Mouse (Mus musculus) thymus, postnatal 0 days (tissue): ENCODE data around the gene Zfp607a. TPM values are rescaled to one million over a fixed set of nuclear protein-coding genes. Genes with fewer than 3 reads are reported as not detected.
A peak's percentile ranks its signal among the peaks of the same experiment; 100 is the strongest.
"Not testable (repeated sequence)": the region's sequence is repeated elsewhere in the genome, so short reads cannot be mapped to it uniquely, and the experiment has no call there.

Source experiments
- DNase-seq: peaks from one replicate; pipeline ENCODE4 v3.0.0-alpha.2; 2015; ENCODE audit warnings: low spot score
- polyA plus RNA-seq: library from polyadenylated mRNA; unstranded; fragments of >200 nt; fragmentation: Nextera tagmentation; extraction: Ambion mirVana; gene quantifications from 2 replicates; pipeline ENCODE4 v1.2.1, GENCODE M21; 2015

Zfp607a gene
- polyA plus RNA-seq, result 4.1 and 4.7 TPM in 2 replicates

DNA sequence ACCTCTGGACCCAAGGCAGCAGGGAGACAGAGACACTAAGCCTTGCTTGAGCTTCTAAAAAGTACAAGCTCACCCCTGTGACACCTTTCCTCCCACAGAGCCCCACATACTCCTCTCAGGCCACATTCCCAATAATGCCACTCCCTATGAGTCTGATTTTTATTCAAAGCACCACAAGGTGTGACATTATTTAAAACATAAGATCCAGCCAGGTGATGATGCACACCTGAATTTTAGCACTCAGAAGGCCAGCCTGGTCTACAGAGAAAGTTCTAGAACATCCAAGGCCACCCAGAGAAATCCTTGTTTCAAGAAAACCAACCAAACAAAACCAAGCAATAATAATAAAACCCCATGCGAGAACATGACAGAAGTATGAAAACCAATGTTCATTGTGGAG is at the start of gene Zfp607a:
Gene Zfp607a (plus strand): TSS at position 301 of the 400 bp plus-strand sequence.
- DNase-seq, result no peak

DNA sequence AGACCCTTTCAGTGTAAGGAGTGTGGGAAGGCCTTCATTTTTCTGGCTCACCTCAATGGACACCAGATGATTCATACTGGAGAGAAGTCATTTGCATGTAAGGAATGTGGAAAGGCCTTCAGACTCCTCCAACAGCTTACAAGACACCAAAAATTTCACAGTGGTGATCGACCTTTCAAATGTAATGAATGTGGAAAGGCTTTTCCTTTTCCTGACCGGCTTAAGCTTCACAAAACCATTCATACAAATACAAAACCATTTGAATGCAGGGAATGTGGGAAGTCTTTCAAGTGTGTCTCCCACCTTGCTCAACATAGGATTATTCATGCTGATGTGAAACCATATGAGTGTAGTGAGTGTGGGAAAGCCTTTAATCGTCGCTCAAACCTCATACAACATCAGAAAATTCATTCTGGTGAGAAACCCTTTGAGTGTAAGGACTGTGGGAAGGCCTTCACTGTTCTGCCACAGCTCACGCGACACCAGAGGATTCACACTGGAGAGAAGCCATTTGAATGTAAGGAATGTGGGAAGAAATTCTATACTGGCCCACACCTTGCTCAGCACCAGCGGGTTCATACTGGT is 38.7 kb upstream of the Zfp607a start:
- no peak for DNase-seq

DNA sequence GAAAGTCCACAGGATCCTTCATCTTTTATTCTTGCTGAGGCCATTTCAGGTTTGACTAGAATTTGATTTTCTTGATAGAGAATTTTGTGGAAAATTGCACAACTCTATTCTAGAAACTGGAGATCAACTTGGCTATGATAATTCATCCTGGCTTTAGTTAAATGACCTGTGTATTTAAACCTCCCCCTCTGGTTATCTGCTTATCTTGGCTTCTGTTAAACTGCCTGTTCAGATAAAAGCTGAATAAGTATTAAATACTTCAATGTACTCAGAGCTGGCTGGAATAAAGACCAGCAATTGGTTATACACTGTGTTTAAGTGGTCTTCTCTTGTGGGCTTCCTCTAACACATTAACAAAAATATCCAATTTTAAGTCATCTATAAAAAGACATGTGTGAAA is 34.7 kb upstream of the Zfp607a start:
- DNase-seq, result no peak

DNA sequence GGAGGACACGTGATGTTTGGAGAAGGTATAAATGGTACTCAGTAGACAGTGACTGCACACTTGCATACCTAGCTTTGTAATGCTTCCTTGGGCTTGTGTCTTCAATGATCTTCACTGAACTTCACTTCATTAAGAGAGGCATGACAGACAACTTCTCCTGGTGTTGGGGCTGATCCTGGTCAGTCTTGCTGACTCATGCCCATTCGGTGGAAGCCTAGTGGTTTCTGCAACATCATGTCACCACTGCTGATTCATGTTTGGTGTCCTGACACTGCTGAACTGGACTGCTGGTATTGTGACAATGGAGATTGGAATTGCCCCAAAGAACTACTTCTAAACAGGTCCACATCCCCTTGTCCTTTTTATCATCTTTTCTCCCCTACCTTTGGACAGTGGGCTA is 23.2 kb upstream of the Zfp607a start:
- DNase-seq, result no peak

DNA sequence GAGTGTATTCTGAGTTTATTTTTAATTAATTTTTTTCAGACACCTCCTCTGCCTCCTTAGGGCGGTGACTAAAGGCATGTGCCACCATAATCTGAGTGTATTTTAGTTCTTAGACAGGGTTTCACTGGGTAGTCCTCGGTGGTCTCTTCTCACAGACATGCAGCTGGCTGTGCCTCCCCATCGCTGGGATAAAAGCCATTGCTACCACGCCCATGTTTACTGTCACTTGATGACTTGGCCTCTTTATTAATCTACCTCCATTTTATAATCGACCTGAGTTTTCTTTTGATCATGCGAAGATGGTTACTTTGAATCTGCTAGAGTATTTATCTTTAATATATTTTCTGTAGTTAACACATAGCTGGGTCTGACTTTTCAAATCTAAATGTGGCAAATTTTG is 19.4 kb upstream of the Zfp607a start:
- DNase-seq, result no peak

DNA sequence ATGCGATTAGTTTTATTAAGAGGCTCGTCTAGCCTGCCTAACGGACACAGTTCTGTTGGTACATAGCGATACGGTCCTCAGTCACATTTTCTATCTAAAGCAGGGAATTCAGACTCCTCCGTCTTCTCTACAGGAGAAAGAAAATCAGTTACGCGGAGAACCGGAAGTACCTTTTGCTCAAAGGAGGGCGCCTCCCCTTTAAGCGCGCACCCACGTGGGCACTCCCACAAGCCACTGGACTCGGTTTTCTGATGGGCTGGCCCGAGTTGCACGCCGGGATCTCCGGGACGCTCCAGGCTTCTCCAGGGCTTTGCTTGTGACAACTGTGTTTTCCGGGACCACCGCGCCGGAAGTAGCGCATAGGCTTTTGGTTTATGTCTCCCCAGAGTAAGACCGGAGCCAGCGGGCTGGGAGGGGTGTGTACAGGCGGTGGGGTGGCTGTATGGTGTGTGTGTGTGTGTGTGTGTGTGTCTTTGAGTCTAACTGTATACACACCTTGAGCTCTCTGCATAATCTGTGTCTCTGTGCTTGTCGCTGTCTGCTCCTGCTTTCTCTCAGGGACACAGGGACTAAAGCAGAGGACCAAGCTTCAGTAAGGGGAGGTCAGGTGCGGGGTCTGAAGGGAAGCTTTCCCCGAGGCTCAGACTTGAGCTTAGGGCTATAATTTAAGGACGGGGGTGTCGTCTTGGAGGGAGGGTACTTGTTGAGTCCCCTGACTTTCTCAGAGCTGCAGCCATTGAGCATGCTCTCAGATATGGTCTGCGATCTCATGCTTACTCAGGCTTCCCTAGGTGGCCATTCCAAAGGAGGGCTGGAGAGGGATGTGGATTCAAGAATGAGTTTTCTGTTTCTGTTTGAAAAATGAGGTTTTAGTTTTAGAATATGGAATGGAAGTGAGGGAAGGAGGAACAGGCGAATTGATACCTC is 18.7 kb upstream of the Zfp607a start, which contains the start of gene Zfp59:
Gene Zfp59 (plus strand): TSS at position 285 of the 927 bp plus-strand sequence.
- peak; percentile 84 for DNase-seq

DNA sequence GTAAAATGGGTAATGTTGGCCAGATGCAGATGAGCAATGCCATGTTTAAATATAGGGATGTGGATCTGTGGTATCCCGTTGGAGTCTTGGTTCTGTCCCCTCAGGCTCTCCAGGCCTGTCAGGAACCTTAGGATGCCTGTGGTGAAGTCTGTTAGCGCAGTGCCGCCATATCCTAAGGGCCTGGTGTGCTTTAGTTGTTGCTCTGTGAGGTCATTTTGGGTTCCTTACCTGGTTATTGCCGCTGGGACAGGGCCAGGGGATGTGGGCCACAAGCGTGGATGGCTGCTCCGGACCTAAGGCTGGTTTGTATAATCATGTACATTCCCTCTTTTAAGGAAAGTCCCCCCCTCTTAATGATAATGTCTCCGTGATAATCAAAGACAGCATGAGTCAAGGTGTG is 17.7 kb upstream of the Zfp607a start:
- DNase-seq, result no peak

DNA sequence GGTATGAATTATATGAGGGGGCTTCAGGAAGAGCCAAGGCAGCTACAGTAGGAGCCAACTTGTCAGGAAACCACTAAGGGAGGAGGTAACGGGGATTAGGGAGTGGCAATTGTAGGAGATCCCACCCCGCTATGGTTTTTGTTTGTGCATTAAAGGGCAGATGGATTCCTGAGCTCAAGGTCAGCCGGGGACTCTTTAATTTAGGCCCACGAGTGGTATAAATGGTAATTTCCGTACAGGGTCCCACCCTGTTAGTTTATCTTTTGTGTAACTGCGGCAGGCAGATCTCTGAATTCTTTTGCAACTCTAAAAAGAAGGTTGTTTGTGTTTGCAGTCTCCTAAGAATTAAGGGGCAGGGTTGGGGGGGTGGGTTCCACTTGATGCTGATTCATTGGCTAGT is 17.2 kb upstream of the Zfp607a start:
- no peak for DNase-seq

DNA sequence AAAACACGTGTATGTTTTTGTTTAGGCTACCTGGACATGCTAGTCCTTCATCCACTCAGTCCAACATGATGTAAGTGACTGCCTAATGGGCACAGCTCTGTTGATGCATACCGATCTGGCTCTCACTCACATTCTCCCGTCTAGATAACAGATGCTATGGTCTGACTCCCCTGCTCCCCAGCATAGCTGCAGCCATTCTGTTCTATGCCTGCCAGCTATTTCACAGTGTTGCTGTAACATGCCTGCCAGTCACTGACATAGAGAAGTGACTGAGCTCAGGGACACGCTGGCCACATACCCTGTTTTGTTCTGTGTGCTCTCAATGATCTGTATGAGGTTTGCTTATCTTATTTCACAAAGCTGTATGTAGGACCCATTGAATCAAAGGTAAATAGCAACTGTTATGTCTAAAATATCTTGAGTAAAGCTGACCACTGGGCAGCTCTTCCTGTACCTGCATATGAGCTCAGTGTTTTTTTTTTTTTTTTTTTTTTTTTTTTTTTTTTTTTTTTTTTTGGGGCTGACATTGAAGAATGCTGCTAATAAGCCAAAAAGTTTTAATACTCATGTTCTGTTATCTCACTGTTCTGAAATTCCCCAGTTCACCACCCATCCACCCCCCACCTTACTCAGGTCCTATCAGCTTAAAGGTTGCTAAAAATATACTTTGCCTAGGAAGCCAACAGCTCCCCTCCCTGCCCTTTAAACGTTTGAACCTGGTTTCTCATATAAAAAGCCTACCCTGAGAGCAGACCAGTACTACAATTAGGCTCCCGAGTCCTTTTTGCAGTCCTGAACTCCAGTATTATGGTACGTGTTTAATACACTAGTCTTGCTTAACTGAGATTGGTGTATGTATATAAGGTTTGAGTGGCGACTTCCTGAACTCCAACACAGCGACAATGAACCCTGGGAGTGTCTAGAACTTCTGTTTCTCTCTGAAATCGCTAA is 2.2 kb downstream of the Zfp607a start:
- DNase-seq, result no peak

DNA sequence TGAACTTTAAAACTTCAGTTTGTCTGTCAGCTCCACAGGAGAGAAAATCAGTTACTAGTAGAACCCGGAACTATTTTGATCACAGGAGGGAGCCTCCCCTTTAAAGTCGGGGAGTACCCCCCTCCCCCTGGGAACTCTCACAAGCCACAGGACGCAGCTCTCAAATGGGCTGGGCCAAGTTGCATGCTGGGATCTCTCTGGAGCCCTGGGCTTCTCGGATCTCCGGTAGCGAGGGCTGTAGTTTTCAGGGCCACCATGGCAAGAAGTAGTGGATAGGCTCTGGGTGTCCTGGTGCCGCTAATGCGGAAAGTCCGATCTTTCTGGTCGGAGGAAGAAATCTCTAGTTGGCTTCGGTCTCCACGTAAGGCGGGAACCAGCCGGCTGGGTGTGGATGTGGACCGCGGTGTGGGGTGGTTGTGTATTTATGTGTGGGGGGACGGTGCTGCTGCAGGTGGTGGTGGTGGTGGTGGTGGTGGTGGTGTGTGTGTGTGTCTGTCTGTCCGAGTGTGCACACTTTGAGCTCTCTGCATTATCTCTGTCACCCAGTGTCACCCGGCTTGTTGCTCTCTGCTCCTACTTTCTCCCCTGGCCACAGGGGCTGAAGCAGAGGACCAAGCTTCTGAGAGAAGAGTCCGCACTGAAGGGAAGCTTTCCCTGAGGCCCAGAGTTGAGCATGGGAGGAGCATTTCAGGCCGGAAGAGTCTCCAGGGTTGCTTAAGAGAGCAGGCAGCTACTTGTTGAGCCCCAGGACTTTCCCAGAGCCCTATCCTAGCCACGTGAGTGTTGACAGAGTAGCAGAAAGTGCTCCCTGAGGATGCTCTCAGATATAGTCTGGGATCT is 3.3 kb downstream of the Zfp607a start:
- peak; percentile 89 for DNase-seq

DNA sequence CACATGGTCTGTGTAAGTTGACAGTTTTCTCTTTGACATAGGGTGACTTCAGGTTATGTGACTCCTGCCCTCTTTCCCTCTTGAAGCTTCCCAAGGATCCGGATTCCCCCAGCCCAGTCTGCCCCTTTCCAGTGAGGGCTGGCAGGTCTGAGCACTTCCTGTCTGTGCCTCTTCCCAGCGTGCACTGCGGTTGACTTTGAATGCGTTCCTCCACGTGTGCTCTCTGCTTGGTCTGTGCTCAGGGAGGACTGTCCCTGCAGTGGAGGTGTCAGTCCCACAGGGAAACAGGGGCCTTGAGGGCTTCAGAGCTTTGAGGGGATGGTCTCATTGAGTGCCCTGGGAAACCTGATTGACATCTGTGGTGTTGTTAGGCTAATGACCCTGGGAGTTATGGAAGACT is 5.3 kb downstream of the Zfp607a start:
- not testable (repeated sequence) for DNase-seq

DNA sequence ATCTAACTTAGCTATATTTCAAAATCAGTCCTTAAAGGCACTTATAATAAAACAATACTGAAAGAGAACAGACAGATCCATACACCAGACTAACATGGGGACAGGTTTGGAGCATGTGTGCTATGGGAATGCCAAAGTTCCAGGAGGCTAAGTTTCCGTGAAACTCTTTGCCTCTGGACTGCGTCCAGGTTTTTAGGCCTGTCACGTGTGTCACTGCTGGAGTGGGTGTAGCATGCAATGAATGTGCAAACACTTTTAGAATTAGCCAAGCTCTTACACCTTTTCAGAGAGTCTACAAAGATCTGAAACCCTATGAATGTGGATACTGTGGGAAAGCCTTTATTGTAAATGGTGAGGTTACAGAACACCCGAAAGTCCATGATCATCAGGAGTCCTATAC is 24.4 kb downstream of the Zfp607a start:
- DNase-seq, result no peak

DNA sequence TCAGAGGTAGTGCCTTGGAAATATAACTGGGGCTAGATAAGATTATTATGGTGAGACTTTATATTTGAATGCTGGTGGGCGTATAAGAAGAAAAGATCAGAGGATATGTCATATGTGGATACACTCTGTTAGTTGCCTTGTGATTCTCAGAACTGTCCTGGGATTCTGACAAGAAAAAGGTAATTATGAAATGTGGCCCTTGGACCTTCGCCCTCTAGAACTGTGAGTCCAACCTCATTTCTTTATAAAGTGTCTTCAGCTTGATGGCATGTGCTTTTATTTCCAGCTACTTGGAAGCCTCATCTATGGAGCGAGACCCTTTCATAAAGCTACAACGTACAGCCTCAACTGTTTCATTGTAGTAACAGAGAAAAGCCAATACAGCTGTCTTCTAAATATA is 43.3 kb downstream of the Zfp607a start:
- no peak for DNase-seq

DNA sequence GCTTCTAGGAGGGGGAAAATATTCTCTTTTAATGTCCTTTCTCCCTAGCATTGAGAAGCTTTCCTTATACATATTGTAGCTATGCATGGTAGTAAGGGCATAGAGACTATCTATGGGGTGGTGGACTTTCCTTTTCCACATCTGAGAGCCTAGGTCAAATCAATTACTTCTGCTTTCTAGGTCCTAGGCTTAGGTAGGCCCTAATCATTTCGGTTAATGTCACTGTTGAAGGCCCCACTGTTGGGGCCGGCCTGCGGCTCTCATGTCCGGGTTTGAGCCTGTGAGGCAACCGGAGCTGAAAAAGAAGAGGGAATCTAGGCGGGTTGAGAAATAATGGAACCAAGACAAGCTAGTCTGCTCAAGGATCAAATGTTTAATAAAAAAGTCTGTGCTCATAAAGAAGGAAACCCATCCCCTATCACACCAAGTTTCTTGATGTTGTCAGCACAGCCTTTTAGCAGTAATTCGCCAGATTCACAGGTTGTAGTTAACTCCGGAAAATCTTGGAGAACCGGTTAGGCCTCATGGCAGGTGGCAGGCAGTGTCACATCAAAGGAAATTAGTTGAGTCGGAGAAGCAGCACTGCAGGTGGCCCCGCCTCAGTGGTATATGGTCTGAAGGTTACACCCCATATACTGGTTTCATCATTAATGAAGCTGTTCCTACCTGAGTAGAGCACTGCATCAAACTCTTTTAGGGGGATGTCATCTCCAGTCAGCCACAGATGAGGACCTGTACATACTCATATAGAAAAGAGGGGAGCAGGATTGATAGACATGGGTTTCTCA is 47.9 kb downstream of the Zfp607a start:
- no peak for DNase-seq

DNA sequence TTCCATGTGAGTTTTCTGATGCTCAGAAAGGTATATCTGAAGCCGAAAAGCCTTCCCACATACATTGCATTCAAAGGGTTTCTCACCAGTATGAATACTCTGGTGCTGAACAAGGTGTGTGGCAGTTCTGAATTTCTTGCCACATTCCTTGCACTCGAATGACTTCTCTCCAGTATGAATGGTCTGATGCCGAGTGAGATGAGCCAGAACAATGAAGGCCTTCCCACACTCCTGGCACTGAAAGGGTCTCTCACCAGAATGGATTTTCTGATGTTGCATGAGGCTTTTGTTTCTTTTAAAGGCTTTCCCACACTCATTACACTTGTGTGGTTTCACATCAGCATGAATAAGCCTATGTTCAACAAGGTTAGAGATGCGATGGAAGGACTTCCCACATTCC is 53.6 kb downstream of the Zfp607a start:
- not testable (repeated sequence) for DNase-seq

DNA sequence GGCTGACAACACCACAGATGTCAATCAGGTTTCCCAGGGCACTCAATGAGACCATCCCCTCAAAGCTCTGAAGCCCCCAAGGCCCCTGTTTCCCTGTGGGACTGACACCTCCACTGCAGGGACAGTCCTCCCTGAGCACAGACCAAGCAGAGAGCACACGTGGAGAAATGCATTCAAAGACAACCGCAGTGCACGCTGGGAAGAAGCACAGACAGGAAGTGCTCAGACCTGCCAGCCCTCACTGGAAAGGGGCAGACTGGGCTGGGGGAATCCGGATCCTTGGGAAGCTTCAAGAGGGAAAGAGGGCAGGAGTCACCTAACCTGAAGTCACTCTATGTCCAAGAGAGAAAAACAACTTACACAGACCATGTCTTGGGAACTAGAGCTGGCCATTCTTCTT is 69.7 kb downstream of the Zfp607a start:
- not testable (repeated sequence) for DNase-seq

DNA sequence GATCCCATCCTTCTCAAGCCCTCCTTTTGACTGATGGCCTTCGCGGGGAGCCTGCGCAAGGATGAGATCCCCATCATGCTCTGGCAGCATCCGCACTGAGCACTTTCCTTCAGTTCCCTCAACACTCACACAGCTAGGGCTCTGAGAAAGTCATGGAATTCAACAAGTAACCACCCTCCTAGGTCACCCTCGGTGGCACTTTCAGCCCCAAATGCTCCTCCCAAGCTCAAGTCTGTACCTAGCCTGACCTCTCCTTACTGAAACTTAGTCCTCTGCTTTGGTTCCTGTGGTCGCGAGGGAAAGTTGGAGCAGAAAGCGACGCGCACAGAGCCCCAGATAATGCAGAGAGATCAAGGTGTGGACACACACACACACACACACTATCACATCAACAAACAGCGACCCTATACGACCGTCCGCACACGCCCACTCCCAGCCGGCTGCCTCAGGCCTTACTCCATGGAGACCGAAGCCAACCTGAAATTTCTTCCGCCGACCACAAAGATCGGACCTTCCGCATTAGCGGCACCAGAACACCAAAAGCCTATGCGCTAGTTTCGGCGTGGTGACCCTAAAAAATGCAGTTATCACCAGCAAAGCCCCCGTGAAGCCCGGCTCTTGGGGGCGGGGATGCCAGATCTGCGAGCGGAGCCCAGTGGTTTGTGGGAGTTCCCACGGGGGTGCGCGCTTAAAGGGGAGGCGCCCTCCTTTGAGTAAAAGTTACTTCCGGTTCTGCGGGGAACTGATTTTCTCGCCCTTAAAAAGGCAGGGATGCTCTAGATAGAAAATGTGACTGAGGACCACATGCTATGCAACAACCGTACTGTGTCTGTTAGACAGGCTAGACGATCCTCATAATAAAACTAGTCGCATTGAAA is 71.7 kb downstream of the Zfp607a start, which contains the start of gene Zfp974:
Gene Zfp974 (minus strand): TSS at position 643 of the 878 bp plus-strand sequence.
- peak; percentile 78 for DNase-seq
